Mouse (Mus musculus) CH12.LX (cell line): Measurements from ENCODE around the gene Orc1. TPM values are rescaled to one million over a fixed set of nuclear protein-coding genes. Genes with fewer than 3 reads are reported as not detected.

Experiments
- DNase-seq: peaks from one replicate; pipeline ENCODE4 v3.0.0-alpha.2; 2013; ENCODE audit errors: extremely low read depth
- H3K27ac ChIP-seq: 2 replicates; pipeline ENCODE4 v1.5.1; 2012; ENCODE audit warnings: low read depth, mild to moderate bottlenecking, control low read depth, moderate library complexity; ENCODE audit not compliant: insufficient read depth
- H3K27me3 ChIP-seq: replicated peaks from 2 replicates; pipeline ENCODE3; 2012; ENCODE audit warnings: inconsistent platforms
- H3K36me3 ChIP-seq, 2 experiments: replicated peaks in 1 of 2; 2 replicates each; pipeline versions ENCODE3 to v1.6.1; 2012; ENCODE audit warnings: inconsistent platforms in 1 of 2, low read length in 1 of 2, mild to moderate bottlenecking in 1 of 2, mixed read lengths in 1 of 2, moderate library complexity in 1 of 2; ENCODE audit not compliant: control insufficient read depth in 1 of 2, insufficient read depth in 1 of 2
- H3K4me1 ChIP-seq, 2 experiments: 2 replicates each; pipeline ENCODE4 v1.6.1; 2012; ENCODE audit warnings: inconsistent platforms in 1 of 2, moderate library complexity in 1 of 2; ENCODE audit not compliant: insufficient read depth in 2 of 2, control insufficient read depth in 1 of 2
- H3K4me2 ChIP-seq: 2 replicates; pipeline ENCODE4 v1.6.1; 2012; ENCODE audit warnings: low read depth, mild to moderate bottlenecking, control low read depth; ENCODE audit not compliant: poor library complexity, insufficient read depth, severe bottlenecking
- H3K4me3 ChIP-seq, 3 experiments: fragments of 150-350 bp in 1 of 3; sonication (generic) in 1 of 3; replicated peaks in 1 of 3; 2 replicates each; pipeline versions ENCODE3 to v1.5.1; 2011 to 2012; ENCODE audit warnings: low read depth in 2 of 3, low read length in 2 of 3, mild to moderate bottlenecking in 2 of 3, moderate library complexity in 2 of 3, control low read depth in 1 of 3, improper control_type of control experiment in 1 of 3, inconsistent platforms in 1 of 3, mixed read lengths in 1 of 3; ENCODE audit not compliant: poor library complexity in 1 of 3
- H3K79me2 ChIP-seq: replicated peaks from 2 replicates; pipeline ENCODE4 v1.6.1; 2012; ENCODE audit warnings: mild to moderate bottlenecking, moderate library complexity; ENCODE audit not compliant: control insufficient read depth, poor library complexity, insufficient read depth, severe bottlenecking; ENCODE audit errors: extremely low read depth
- H3K9ac ChIP-seq: 2 replicates; pipeline ENCODE4 v1.6.1; 2012; ENCODE audit warnings: low read depth, mild to moderate bottlenecking, control low read depth, moderate library complexity; ENCODE audit not compliant: insufficient read depth
- H3K9me3 ChIP-seq: replicated peaks from 2 replicates; pipeline ENCODE3; 2012; ENCODE audit warnings: low read length, inconsistent platforms, mixed read lengths
- CHD1 ChIP-seq: IDR thresholded peaks from 2 replicates; pipeline ENCODE4 v1.6.1; 2012; ENCODE audit warnings: low read depth, low read length, improper control_type of control experiment, inconsistent platforms
- CHD2 ChIP-seq: IDR thresholded peaks from 2 replicates; pipeline ENCODE4 v1.6.1; 2011; ENCODE audit warnings: low read length, improper control_type of control experiment
- CTCF ChIP-seq, 2 experiments: IDR thresholded peaks in 1 of 2; conservative IDR thresholded peaks in 1 of 2; 2 replicates each; pipeline ENCODE4 v1.5.1; 2011 to 2012; ENCODE audit warnings: low read depth in 2 of 2, low read length in 2 of 2, improper control_type of control experiment in 1 of 2, inconsistent platforms in 1 of 2, mild to moderate bottlenecking in 1 of 2, moderate library complexity in 1 of 2
- ELF1 ChIP-seq: IDR thresholded peaks from 2 replicates; pipeline ENCODE4 v1.6.1; 2014; ENCODE audit warnings: low read depth, mild to moderate bottlenecking, inconsistent platforms, low read length, improper control_type of control experiment
- EP300 ChIP-seq: IDR thresholded peaks from 2 replicates; pipeline ENCODE4 v1.6.1; 2011; ENCODE audit warnings: low read length, improper control_type of control experiment
- HCFC1 ChIP-seq: IDR thresholded peaks from 2 replicates; pipeline ENCODE4 v1.6.1; 2012; ENCODE audit warnings: low read depth, mild to moderate bottlenecking, inconsistent platforms, low read length, improper control_type of control experiment
- MXI1 ChIP-seq: IDR thresholded peaks from 2 replicates; pipeline ENCODE4 v1.6.1; 2011; ENCODE audit warnings: mild to moderate bottlenecking, low read depth, low read length, improper control_type of control experiment
- RAD21 ChIP-seq: IDR thresholded peaks from 2 replicates; pipeline ENCODE4 v1.6.1; 2011; ENCODE audit warnings: low read depth, mild to moderate bottlenecking, low read length, improper control_type of control experiment, moderate library complexity
- RCOR1 ChIP-seq: conservative IDR thresholded peaks from 2 replicates; pipeline ENCODE4 v1.6.1; 2012; ENCODE audit warnings: low read depth, mild to moderate bottlenecking, inconsistent platforms, low read length, improper control_type of control experiment
- SIN3A ChIP-seq: IDR thresholded peaks from 2 replicates; pipeline ENCODE4 v1.6.1; 2012; ENCODE audit warnings: low read length, improper control_type of control experiment, inconsistent platforms
- SMC3 ChIP-seq: IDR thresholded peaks from 2 replicates; pipeline ENCODE4 v1.6.1; 2011; ENCODE audit warnings: low read depth, low read length, improper control_type of control experiment
- TCF12 ChIP-seq: IDR thresholded peaks from 2 replicates; pipeline ENCODE4 v1.6.1; 2014; ENCODE audit warnings: low read depth, mild to moderate bottlenecking, inconsistent platforms, low read length, improper control_type of control experiment
- ZC3H11A ChIP-seq: IDR thresholded peaks from 2 replicates; pipeline ENCODE4 v1.6.1; 2012; ENCODE audit warnings: low read depth, mild to moderate bottlenecking, inconsistent platforms, low read length, improper control_type of control experiment
- ZMIZ1 ChIP-seq: IDR thresholded peaks from 2 replicates; pipeline ENCODE4 v1.6.1; 2012; ENCODE audit warnings: low read depth, mild to moderate bottlenecking, inconsistent platforms, low read length, improper control_type of control experiment
- ZNF384 ChIP-seq: IDR thresholded peaks from 2 replicates; pipeline ENCODE4 v1.6.1; 2012; ENCODE audit warnings: low read depth, low read length, improper control_type of control experiment, inconsistent platforms
- dilution Hi-C: fragments of 300-500 bp; cut with MboI; formaldehyde crosslinking; loops from 2 replicates; pipeline ENCODE4 v1.14.3; 2020; ENCODE audit warnings: low sequenced_read_pairs; ENCODE audit not compliant: extremely low pct_unique_long_range_greater_than_20kb, extremely low pct_ligation_motif_present
- in situ Hi-C: fragments of 300-500 bp; cut with MboI; formaldehyde crosslinking; loops from 3 replicates; pipeline ENCODE4 v1.14.3; 2019; ENCODE audit warnings: low sequenced_read_pairs, low pct_ligation_motif_present, low pct_unique_long_range_greater_than_20kb, mixed read lengths
- polyA plus RNA-seq: library from polyadenylated mRNA; unstranded; fragments of >175 nt; gene quantifications from 2 replicates; pipeline ENCODE4 v1.2.1, GENCODE M21; 2012; ENCODE audit warnings: low read depth; ENCODE audit not compliant: insufficient read length
- total RNA-seq, 2 experiments: library from RNA; depleted of rRNA; stranded (reverse); fragments of 300-350 nt in 1 of 2; fragments of >200 nt in 1 of 2; gene quantifications; 2 replicates each; pipeline ENCODE4 v1.2.3; 2012 to 2014

Gene Orc1
- total and polyA plus RNA-seq, 3 experiments, result 16.3 to 25.4 (median 24.8) TPM

- no peak overlapping the region for H3K9ac ChIP-seq
- no peaks in the 10 kb centered on the region for H3K79me2 ChIP-seq
- peaks cover 18 to 48% of the 10 kb centered on the region in 2 experiments for H3K4me1 ChIP-seq
- no peak overlapping the region for H3K4me3 ChIP-seq
- DNase-seq, result peak; percentile 16
- no peak overlapping the region for H3K27ac ChIP-seq
- H3K9me3 ChIP-seq, result no peaks in the 10 kb centered on the region
- H3K36me3 ChIP-seq, result peaks cover 12 to 32% of the 10 kb centered on the region in 2 experiments
- dilution Hi-C loops (no loop called here), in situ Hi-C loops (no loop called here)
- TF ChIP-seq EP300 (no peak), CHD2 (no peak), TCF12 (no peak), RCOR1 (no peak), ZNF384 (no peak), ZC3H11A (no peak), HCFC1 (no peak), CHD1 (no peak), MXI1 (no peak), ELF1 (no peak), SIN3A (no peak), ZMIZ1 (no peak)
- no peak overlapping the region for H3K4me2 ChIP-seq
- no peaks in the 10 kb centered on the region for H3K27me3 ChIP-seq
These were observed 59.5 kb downstream of the Orc1 start for GRCm38 (mm10) chr4:108638752-108639151.

GRCm38 (mm10) chr4:108664407-108664806 lies 85.2 kb downstream of the Orc1 start:
- dilution Hi-C loops (no loop called here), in situ Hi-C loops (no loop called here)
- Histone ChIP-seq H3K4me1 (no peaks in the 10 kb centered on the region), H3K4me2 (no peak overlapping the region), H3K27ac (no peak overlapping the region), H3K9ac (no peak overlapping the region), H3K9me3 (no peaks in the 10 kb centered on the region), H3K27me3 (no peaks in the 10 kb centered on the region), H3K4me3 (no peak overlapping the region), H3K79me2 (no peaks in the 10 kb centered on the region), H3K36me3 (no peaks in the 10 kb centered on the region)
- peak; percentile 52 to 63 for TF ChIP-seq CTCF (conservative IDR thresholded peaks at IDR 0.05 in 1 of 2, IDR thresholded peaks at IDR 0.05 in 1 of 2; ENCODE audit: low read depth in 2 of 2, low read length in 2 of 2)
- no peak for TF ChIP-seq SIN3A
- peak; percentile 50 for TF ChIP-seq RAD21
- TF ChIP-seq SMC3, result peak; percentile 47
- DNase-seq, result peak; percentile 47

Other genes starting within 250 kb of the Orc1 start
- gene Shisal2a, start 196.1 kb upstream of the Orc1 start, total RNA-seq (2012; rRNA removed), result not detected in 2 replicates
- not detected in 2 replicates for gene Shisal2a, start 196.1 kb upstream of the Orc1 start, total RNA-seq (2014; rRNA removed)
- gene Shisal2a, start 196.1 kb upstream of the Orc1 start, polyA plus RNA-seq, result not detected in 2 replicates
- not detected in 2 replicates for gene Gpx7, start 172.5 kb upstream of the Orc1 start, total RNA-seq (2012; rRNA removed)
- gene Gpx7, start 172.5 kb upstream of the Orc1 start, total RNA-seq (2014; rRNA removed), result not detected in 2 replicates
- not detected in 2 replicates for gene Gpx7, start 172.5 kb upstream of the Orc1 start, polyA plus RNA-seq
- 22.0 and 26.3 TPM in 2 replicates for gene Tut4, start 120.0 kb upstream of the Orc1 start, total RNA-seq (2012; rRNA removed)
- 20.9 and 23.5 TPM in 2 replicates for gene Tut4, start 120.0 kb upstream of the Orc1 start, total RNA-seq (2014; rRNA removed)
- 40.2 and 67.4 TPM in 2 replicates for gene Tut4, start 120.0 kb upstream of the Orc1 start, polyA plus RNA-seq
- 51.1 and 63.1 TPM in 2 replicates for gene Prpf38a, start 87 bp upstream of the Orc1 start, total RNA-seq (2012; rRNA removed)
- 107 and 127 TPM in 2 replicates for gene Prpf38a, start 87 bp upstream of the Orc1 start, total RNA-seq (2014; rRNA removed)
- gene Prpf38a, start 87 bp upstream of the Orc1 start, polyA plus RNA-seq, result 82.2 and 98.7 TPM in 2 replicates
- 60.9 and 61.4 TPM in 2 replicates for gene Cc2d1b, start 40.5 kb downstream of the Orc1 start, total RNA-seq (2012; rRNA removed)
- gene Cc2d1b, start 40.5 kb downstream of the Orc1 start, total RNA-seq (2014; rRNA removed), result 48.9 and 59.0 TPM in 2 replicates
- 57.5 and 69.1 TPM in 2 replicates for gene Cc2d1b, start 40.5 kb downstream of the Orc1 start, polyA plus RNA-seq
- 0.13 and 0.17 TPM in 2 replicates for gene 3110021N24Rik, start 140.2 kb downstream of the Orc1 start, total RNA-seq (2012; rRNA removed)
- not detected in 2 replicates for gene 3110021N24Rik, start 140.2 kb downstream of the Orc1 start, total RNA-seq (2014; rRNA removed)
- gene 3110021N24Rik, start 140.2 kb downstream of the Orc1 start, polyA plus RNA-seq, result not detected in 2 replicates
- 2.5 and 2.8 TPM in 2 replicates for gene Zfyve9, start 201.4 kb downstream of the Orc1 start, total RNA-seq (2012; rRNA removed)
- 0.83 and 0.89 TPM in 2 replicates for gene Zfyve9, start 201.4 kb downstream of the Orc1 start, total RNA-seq (2014; rRNA removed)
- 1.6 and 1.7 TPM in 2 replicates for gene Zfyve9, start 201.4 kb downstream of the Orc1 start, polyA plus RNA-seq